Mouse (Mus musculus) retina, postnatal 7 days (tissue): ENCODE measurements at regions not wholly inside any gene's neighbourhood (a gene's known extent, or its start where the extent isn't known, plus 50 kb on each side); places are given as distances from the start of the nearest gene placed in this dataset.

Experiments
- DNase-seq: peaks from one replicate; pipeline ENCODE4 v3.0.0-alpha.2; 2012; ENCODE audit warnings: low read depth, low spot score

- no peak for DNase-seq
These were observed 337.8 kb downstream of the Zfp706 start for GRCm38 (mm10) chr15:36669748-36670147.

GRCm38 (mm10) chr15:36666566-36666965, 341.0 kb downstream of the Zfp706 start:
- no peak for DNase-seq

GRCm38 (mm10) chr15:36664391-36664790, 343.2 kb downstream of the Zfp706 start:
- DNase-seq: no peak

GRCm38 (mm10) chr15:36660986-36661385, 346.6 kb downstream of the Zfp706 start:
- no peak for DNase-seq
